Mouse (Mus musculus) thymus, adult 18-20 months (tissue): ENCODE data around the gene Mgat4b.

ENCODE experiments used
- DNase-seq, 2 experiments: peaks; one replicate each; pipeline ENCODE4 v3.0.0; 2022; ENCODE audit warnings: mixed read lengths in 2 of 2

Mgat4b gene

GRCm38 (mm10) chr11:50201590-50201989 lies 9.1 kb upstream of the Mgat4b start:
- no peak for DNase-seq

DNA sequence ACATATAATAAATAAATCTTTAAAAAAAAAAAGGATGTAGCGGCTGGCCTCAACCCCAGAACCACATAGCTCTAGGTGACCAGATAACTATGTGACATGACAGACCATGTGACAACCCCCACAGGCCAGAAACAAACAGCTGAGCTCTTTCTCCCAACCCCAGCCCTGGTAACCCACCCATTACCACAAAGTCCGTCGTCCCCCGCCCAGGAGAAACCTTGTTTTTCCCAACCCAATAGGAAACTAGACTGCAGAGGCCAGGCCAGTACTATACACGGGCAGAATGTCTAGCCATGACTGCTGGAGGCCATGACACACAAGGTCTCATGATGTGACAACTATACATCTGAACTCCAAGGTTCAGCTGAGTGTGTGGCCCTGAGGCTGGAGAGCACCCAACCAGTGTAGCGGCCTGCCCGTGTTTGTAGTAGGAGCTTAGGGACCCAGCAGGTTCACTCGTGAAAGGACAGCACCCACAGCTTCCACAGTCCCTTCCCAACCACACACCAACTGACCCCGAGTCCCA lies 7.3 kb upstream of the Mgat4b start:
- DNase-seq = no peak

DNA sequence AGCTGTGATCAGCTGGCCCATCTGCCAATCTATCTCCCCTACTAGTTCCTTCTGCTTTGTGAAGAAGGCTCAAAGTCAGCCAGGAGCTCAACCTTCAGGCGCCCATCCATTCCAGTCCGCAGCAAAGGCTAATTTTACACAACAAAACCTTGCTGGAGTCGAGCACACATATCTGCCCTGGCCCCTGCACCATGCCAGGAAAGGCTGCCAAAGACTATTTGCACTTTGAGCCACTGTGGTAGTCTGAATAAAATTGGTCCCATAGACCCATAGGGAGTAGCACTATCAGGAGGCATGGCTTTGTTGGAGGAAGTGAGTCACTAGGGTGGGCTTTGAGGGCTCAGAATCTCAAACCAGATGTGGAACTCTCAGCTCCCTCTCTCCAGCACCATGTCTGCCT lies 5.3 kb upstream of the Mgat4b start:
- no peak for DNase-seq

DNA sequence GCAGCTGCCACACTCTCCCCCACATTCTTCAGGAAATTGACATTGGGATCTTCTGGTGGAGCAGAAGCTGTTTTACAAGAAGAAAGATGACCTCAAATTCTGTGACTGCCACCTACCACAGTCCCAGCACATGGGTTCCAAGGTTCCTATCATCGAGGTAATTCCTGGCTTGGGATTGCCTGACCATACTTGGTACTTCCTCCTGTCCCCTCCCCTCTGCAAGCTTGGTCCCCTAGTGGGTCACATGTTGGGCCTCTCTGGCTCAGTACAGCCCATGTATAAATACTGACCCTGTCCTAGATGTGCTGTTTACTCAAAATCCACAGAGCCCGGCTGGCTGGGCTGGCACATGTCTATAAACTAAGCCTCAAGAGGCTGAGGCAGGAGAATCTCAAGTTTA lies 4.7 kb upstream of the Mgat4b start:
- DNase-seq = no peak

- DNase-seq = no peak
Measured at GRCm38 (mm10) chr11:50207344-50207743, 3.3 kb upstream of the Mgat4b start.

DNA sequence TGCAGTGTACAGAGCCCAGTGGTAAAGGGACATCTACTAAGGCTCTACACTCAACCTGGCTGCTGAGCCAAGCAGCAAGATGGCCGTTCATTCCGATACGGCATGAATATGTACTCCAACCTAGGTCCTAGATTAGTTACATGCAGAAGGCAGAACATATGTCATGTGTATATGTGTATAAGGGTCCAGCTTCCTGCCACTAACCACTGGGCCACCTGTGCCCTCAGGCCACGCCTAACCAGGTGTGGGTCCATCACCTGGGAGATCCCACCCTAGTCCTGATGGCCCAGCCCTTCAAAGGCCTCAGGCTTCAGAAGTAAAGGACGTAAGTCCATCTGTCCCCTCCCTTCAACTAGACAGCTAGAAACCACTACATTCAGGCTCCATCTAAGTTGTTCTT lies 2.7 kb upstream of the Mgat4b start:
- DNase-seq = no peak

DNA sequence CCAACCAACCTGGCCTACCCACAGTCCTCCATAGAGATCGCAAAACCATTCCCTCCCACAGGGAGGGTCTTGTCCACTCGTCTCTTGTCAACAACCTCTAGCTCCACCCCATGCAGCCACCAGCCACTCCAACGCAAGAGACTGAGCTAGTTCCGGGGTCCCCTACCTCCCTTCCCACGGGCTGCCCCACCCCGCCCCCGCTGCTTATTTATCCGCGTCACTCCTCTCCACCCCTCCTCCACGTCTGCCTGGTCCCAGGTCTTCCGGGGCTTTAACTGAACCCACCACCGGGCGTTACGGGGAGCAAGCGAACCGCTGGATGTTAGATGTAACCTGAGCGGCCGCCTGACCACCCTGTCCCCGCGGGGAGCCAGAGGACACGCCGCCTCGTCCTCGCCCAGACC lies 587 bp upstream of the Mgat4b start:
- DNase-seq = peak; percentile 90 to 91

DNA sequence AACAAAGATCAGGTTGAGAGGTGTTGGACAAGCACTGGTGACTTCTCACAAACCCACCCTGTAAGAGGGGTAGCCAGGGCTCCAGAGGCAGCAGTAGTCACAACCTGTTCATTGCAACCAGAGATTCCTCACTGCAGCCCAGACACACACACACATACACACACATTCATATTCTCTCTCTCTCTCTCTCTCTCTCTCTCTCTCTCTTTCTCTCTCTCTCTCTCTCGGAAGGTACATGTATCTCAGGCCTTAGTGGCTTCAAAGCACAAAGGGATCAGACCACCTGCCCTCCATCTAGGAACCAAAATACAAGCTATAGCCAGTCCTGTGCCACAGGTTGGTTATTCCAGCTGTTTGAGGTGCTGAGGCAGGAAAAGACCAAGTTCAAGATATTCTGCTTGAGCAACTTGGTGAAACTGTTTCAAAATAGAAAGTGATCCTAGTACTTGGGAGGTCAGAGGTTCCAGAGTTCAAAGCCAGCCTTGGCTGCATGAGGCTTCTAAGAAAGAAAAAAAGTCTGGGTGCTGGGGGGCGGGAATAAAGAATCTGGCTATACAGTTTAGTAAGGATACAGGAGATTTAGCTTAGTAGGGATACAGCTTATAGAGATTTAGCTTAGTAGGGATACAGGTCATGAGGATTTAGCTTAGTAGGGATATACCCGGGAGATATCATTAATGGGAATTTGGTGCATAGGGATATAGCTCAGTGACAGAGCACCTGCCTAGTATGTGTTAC lies 801 bp downstream of the Mgat4b start:
- no peak for DNase-seq

GRCm38 (mm10) chr11:50212060-50212739 lies 1.5 kb downstream of the Mgat4b start:
- DNase-seq = no peak

DNA sequence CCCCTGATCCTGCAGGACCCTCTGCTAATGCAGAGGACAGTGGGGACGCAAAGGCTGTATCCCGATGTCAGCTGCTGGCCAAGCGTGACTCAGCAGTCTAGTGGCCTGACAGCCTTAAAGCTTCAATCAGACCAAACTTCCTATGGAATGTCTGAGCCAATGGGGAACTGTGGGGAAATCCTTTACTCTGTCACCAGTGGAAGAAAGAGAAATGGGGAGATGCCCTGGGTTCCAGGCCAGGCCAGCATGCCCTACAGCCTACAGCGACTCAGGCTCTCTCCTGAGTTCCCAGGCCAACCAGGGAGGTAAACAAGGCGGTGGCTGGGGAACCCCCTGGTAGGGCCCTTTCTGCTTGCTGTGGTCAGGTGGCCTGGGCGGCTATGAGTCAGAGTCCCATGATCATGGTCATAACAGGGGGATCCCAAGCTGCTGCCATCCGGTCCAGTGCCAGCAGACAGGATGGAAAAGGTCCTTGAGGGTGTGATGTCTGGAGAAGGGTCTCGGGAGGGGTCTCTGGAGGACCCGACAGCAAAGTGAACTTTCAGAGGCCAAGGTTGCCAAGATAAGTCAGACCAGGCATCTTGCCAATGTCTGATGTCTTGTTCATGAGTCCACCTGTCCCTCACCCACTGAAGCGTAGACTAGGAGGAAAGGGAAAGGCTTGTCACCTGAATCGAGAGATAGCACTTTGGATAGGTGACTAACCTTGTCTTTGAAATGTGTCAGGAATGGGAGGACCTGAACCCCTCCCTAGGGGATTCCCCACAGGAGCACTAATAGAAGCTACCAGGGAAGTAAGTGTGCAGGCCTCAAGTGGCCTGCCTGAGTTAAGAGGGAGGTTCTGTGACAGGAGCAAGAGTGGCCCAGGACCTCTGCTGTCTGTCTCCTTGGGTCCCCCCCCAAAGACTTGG lies 2.4 kb downstream of the Mgat4b start:
- DNase-seq = no peak

DNA sequence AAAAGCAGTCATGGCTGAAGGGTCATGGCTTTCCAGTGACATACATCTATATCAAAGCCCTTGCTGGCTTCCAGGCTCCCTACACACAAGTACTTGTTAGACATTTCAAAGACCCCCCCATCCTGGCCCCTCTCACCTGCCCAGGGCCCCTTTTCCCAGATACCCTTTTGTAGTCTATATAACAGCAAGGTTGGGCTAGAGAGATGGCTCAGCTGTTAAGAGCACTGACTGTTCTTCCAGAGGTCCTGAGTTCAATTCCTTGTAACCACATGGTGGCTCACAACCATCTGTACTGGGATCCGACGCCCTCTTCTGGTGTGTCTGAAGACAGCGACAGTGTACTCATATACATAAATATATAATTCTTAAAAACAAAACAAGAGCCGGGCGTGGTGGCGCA lies 3.9 kb downstream of the Mgat4b start:
- DNase-seq = no peak

- DNase-seq = no peak
Measured at GRCm38 (mm10) chr11:50215633-50216032, 4.9 kb downstream of the Mgat4b start.

GRCm38 (mm10) chr11:50216724-50217366 lies 6.2 kb downstream of the Mgat4b start:
- no peak for DNase-seq

- no peak for DNase-seq
Measured at GRCm38 (mm10) chr11:50217811-50218210, 7.1 kb downstream of the Mgat4b start.

DNA sequence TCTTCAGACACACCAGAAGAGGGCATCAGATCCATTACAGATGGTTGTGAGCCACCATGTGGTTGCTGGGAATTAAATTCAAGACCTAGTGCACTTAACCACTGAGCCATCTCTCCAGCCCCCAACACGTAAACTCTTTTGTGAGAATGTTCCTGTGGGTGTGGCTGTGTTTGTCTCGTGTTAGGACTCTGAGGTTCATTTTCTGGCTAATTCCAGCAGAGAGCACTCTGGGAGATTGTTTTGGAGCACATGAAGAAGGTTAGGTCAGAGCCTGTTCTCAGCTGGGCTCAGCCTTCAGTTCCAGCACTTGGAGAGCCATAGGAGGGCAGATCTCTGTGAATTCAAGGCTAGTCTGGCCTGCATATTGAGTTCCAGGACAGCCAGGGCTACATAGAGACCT lies 9.1 kb downstream of the Mgat4b start:
- DNase-seq = no peak

GRCm38 (mm10) chr11:50222559-50223276 lies 12.0 kb downstream of the Mgat4b start:
- no peak for DNase-seq

- no peak for DNase-seq
Measured at GRCm38 (mm10) chr11:50223783-50224662, 13.3 kb downstream of the Mgat4b start.

GRCm38 (mm10) chr11:50224671-50225530 lies 14.2 kb downstream of the Mgat4b start:
- peak; percentile 48 to 57 for DNase-seq

- no peak for DNase-seq
Measured at GRCm38 (mm10) chr11:50225611-50226378, 15.1 kb downstream of the Mgat4b start.
